Mouse (Mus musculus) monocyte, adult 5-6 weeks (primary cell): ENCODE data around the gene Yes1. TPM values are rescaled to one million over a fixed set of nuclear protein-coding genes. Genes with fewer than 3 reads are reported as not detected.
A peak's percentile ranks its signal among the peaks of the same experiment; 100 is the strongest.
"Not testable (repeated sequence)": the region's sequence is repeated elsewhere in the genome, so short reads cannot be mapped to it uniquely, and the experiment has no call there.

Source experiments
- ATAC-seq: fragments of 153-309, 156-312 bp; replicated peaks from 2 replicates; pipeline ENCODE4 v1.8.0; 2017; ENCODE audit warnings: mild to moderate bottlenecking; ENCODE audit not compliant: low TSS enrichment, insufficient number of reproducible peaks, severe bottlenecking, poor library complexity, low FRiP score
- total RNA-seq: library from RNA; stranded (forward); fragments of 200-1000, 200-491, 200-594 nt; gene quantifications from 3 replicates; pipeline ENCODE4 v1.2.3, GENCODE M21; 2017

The Yes1 gene
- total RNA-seq, 1 experiment from 2014 or later = 1.1 TPM

GRCm38 (mm10) chr5:32693411-32693810, 82.4 kb downstream of the Yes1 start:
- ATAC-seq = no peak

- no peak for ATAC-seq
Measured at GRCm38 (mm10) chr5:32697208-32697867, 86.4 kb downstream of the Yes1 start.

GRCm38 (mm10) chr5:32706226-32706780, 95.3 kb downstream of the Yes1 start:
- ATAC-seq = no peak

GRCm38 (mm10) chr5:32711485-32711884, 100.5 kb downstream of the Yes1 start:
- ATAC-seq = no peak

- ATAC-seq = no peak
Measured at GRCm38 (mm10) chr5:32712221-32713041, 101.5 kb downstream of the Yes1 start.

GRCm38 (mm10) chr5:32713042-32713702, 102.2 kb downstream of the Yes1 start:
- ATAC-seq = peak; percentile 25

GRCm38 (mm10) chr5:32713703-32714467, 102.9 kb downstream of the Yes1 start:
- ATAC-seq = peak; percentile 94

- ATAC-seq = no peak
Measured at GRCm38 (mm10) chr5:32717726-32718125, 106.8 kb downstream of the Yes1 start.

GRCm38 (mm10) chr5:32718916-32719315, 107.9 kb downstream of the Yes1 start:
- ATAC-seq = no peak

GRCm38 (mm10) chr5:32720416-32720815, 109.4 kb downstream of the Yes1 start:
- ATAC-seq = no peak

GRCm38 (mm10) chr5:32721316-32721715, 110.3 kb downstream of the Yes1 start:
- ATAC-seq = no peak

GRCm38 (mm10) chr5:32722263-32722662, 111.3 kb downstream of the Yes1 start:
- no peak; the same call in 1 of the 2 replicates for ATAC-seq

GRCm38 (mm10) chr5:32722711-32723110, 111.7 kb downstream of the Yes1 start:
- peak; percentile 59; the same call in 1 of the 2 replicates for ATAC-seq

GRCm38 (mm10) chr5:32723981-32724380, 113.0 kb downstream of the Yes1 start:
- no peak for ATAC-seq

GRCm38 (mm10) chr5:32725397-32725796, 114.4 kb downstream of the Yes1 start:
- ATAC-seq = not testable (repeated sequence)

GRCm38 (mm10) chr5:32728300-32728699, 117.3 kb downstream of the Yes1 start:
- ATAC-seq = 0 out of 2 replicates have a peak, but pooled peaks have one; percentile 32

- 0 out of 2 replicates have a peak, but pooled peaks have one; percentile 45 for ATAC-seq
Measured at GRCm38 (mm10) chr5:32728851-32729250, 117.9 kb downstream of the Yes1 start.

- ATAC-seq = peak; percentile 68
Measured at GRCm38 (mm10) chr5:32733892-32734291, 122.9 kb downstream of the Yes1 start.
